Mouse (Mus musculus): ENCODE data around the gene Dok3. TPM values are rescaled to one million over a fixed set of nuclear protein-coding genes. Genes with fewer than 3 reads are reported as not detected.
A peak's percentile ranks its signal among the peaks of the same experiment; 100 is the strongest.

Gene Dok3
- polyA plus RNA-seq, 1 experiment from 2014 or later, result 9.1 TPM

GRCm38 (mm10) chr13:55495702-55496101 is 33.4 kb downstream of the Dok3 start:
- TF ChIP-seq CTCF (IDR thresholded peaks at IDR 0.05), result no peak
- TF ChIP-seq EP300 (IDR thresholded peaks at IDR 0.05), result no peak
- Histone ChIP-seq H3K4me1 (ENCODE audit: insufficient read depth, low read depth, low read length) (peaks cover 2% of the 10 kb centered on the region; the same call in 1 of the 2 replicates), H3K27me3 (replicated peaks; ENCODE audit: insufficient read depth, low read length) (peaks cover 18% of the 10 kb centered on the region; the same call in 1 of the 2 replicates), H3K9me3 (ENCODE audit: low read length) (no peaks in the 10 kb centered on the region), H3K27ac (ENCODE audit: low read length) (no peak overlapping the region), H3K4me3 (ENCODE audit: low read depth, low read length) (no peak overlapping the region), H3K36me3 (ENCODE audit: insufficient read depth, low read length) (0 out of 2 replicates have a peak, but pooled peaks cover 8% of the 10 kb centered on the region), H3K4me2 (replicated peaks; ENCODE audit: low read depth, low read length) (no peak overlapping the region), H3K9ac (replicated peaks; ENCODE audit: low read depth) (no peak overlapping the region)
- WGBS, result 49% methylated on average over 4 of the region's 4 CpGs
- no peak for ATAC-seq
- no peak for DNase-seq (ENCODE audit: low spot score)

DNA sequence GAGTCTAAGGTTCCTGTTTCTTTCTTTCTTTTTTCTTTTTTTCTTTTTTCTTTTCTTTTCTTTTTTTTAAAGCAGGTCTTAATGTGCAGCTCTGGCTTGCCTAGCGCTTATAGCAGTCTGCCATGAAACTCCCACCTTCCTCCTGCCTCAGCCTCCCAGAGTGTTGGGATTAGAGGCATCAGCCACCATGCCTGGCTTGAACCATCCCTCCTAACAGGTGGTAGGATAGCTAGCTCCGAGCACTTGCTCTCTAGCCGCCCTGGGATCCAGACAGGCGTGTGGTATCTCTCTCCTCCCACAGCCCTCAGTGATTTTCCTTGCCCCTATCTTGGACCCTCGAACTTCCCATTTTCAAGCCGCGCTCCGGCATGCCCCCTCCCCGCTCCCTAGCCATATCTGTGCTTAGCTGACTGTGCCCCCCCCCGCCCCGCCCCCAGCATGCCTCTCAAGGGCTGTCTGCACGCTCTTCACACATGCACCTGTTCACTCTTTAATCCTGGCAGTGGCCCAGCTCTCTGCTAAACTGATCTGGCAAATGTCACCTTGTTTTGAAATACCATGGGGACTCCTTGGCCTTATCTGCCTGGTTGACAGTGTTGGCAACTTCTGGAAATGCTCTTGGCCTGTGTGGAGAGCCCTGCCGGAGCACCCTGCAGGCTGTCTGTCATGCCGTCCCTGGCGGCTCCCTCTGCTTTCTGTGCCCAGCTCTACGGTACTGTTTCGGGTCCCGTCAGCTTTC is 34.0 kb downstream of the Dok3 start:
- WGBS, result 16% methylated on average over 16 of the region's 18 CpGs
- Histone ChIP-seq H3K4me3 (ENCODE audit: low read depth, low read length) (no peak overlapping the region), H3K27ac (ENCODE audit: low read length) (no peak overlapping the region), H3K9me3 (ENCODE audit: low read length) (no peaks in the 10 kb centered on the region), H3K36me3 (ENCODE audit: insufficient read depth, low read length) (0 out of 2 replicates have a peak, but pooled peaks cover 8% of the 10 kb centered on the region), H3K4me2 (replicated peaks; ENCODE audit: low read depth, low read length) (no peak overlapping the region), H3K27me3 (replicated peaks; ENCODE audit: insufficient read depth, low read length) (peaks cover 17% of the 10 kb centered on the region; the same call in 1 of the 2 replicates), H3K4me1 (ENCODE audit: insufficient read depth, low read depth, low read length) (peaks cover 2% of the 10 kb centered on the region; the same call in 1 of the 2 replicates), H3K9ac (replicated peaks; ENCODE audit: low read depth) (no peak overlapping the region)
- TF ChIP-seq CTCF (IDR thresholded peaks at IDR 0.05) (no peak), EP300 (IDR thresholded peaks at IDR 0.05) (no peak)
- ATAC-seq (peak; percentile 65), DNase-seq (ENCODE audit: low spot score) (peak; percentile 67)

GRCm38 (mm10) chr13:55494257-55494656 is 34.8 kb downstream of the Dok3 start:
- ATAC-seq (0 out of 2 replicates have a peak, but pooled peaks have one; percentile 21), DNase-seq (ENCODE audit: low spot score) (no peak)
- H3K4me2 ChIP-seq (replicated peaks; ENCODE audit: low read depth, low read length), result no peak overlapping the region
- WGBS, result 12% methylated on average over 2 of the region's 2 CpGs
- no peak overlapping the region for H3K4me3 ChIP-seq (ENCODE audit: low read depth, low read length)
- no peak overlapping the region for H3K9ac ChIP-seq (replicated peaks; ENCODE audit: low read depth)
- no peak overlapping the region for H3K27ac ChIP-seq (ENCODE audit: low read length)
- peaks cover 2% of the 10 kb centered on the region; the same call in 1 of the 2 replicates for H3K4me1 ChIP-seq (ENCODE audit: insufficient read depth, low read depth, low read length)
- peaks cover 12% of the 10 kb centered on the region; the same call in 1 of the 2 replicates for H3K27me3 ChIP-seq (replicated peaks; ENCODE audit: insufficient read depth, low read length)
- 0 out of 2 replicates have a peak, but pooled peaks cover 8% of the 10 kb centered on the region for H3K36me3 ChIP-seq (ENCODE audit: insufficient read depth, low read length)
- peak; percentile 31 for TF ChIP-seq CTCF (IDR thresholded peaks at IDR 0.05)
- TF ChIP-seq EP300 (IDR thresholded peaks at IDR 0.05), result no peak
- no peaks in the 10 kb centered on the region for H3K9me3 ChIP-seq (ENCODE audit: low read length)

DNA sequence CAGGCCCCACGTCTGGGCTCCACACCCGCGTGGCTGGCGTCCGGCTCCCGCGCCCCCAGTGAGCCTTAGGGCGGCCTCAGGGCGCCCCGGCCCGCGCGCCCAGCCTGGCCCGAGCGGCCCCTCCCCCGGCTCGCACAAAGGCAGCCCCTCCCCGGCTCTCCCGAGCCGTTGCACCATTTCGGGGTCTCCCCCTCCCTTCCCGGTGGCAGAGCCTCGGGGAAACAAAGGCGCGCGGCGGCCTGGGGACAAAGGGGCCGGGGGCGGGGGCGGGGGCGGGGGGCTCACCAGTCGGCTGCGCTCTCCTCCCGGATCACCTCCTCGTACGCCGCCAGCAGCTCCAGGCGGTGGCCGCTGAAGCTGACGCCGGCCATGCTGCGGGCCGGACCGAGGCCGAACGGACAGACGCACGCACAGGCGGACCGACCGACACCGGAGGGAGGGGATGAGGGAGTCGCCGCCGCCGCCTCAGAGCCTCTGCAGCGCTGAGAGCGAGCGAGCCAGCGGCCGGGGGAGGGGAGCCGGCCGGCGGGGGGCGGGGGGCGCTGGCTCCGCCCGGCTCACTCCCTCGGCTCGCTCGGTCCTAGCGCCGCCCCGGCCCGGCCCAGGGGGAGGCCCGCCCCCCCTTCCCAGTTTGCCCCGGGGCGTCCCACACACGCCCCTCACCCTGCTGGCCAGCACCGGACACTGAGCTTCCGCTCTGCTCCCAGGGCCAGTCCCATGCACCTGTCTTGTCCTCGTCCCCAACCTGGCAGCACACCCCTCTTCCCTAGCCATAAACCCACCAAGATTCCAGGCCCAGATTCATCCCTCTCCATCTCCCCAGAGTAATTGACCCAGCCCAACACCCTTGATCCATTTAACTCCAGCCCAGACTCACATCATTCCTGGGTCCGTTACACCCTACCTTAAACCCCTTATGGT is 41.3 kb downstream of the Dok3 start, which contains the start of gene Dbn1:
Gene Dbn1, minus strand, starts transcription at position 534 of the 921 bp plus-strand sequence.
- Histone ChIP-seq H3K36me3 (ENCODE audit: insufficient read depth, low read length) (no peaks in the 10 kb centered on the region), H3K4me2 (replicated peaks; ENCODE audit: low read depth, low read length) (peak within 1 kb of the TSS; percentile 92), H3K27ac (ENCODE audit: low read length) (peak within 1 kb of the TSS; percentile 68), H3K4me3 (ENCODE audit: low read depth, low read length) (peak within 1 kb of the TSS; percentile 69), H3K27me3 (replicated peaks; ENCODE audit: insufficient read depth, low read length) (peaks cover 13% of the 10 kb centered on the region), H3K4me1 (ENCODE audit: insufficient read depth, low read depth, low read length) (peaks cover 6% of the 10 kb centered on the region; the same call in 1 of the 2 replicates), H3K9me3 (ENCODE audit: low read length) (no peaks in the 10 kb centered on the region), H3K9ac (replicated peaks; ENCODE audit: low read depth) (peak within 1 kb of the TSS; percentile 74)
- DNase-seq (ENCODE audit: low spot score) (peak; percentile 63), ATAC-seq (peak; percentile 82)
- WGBS, result under 1% methylated on average over 21 of the region's 83 CpGs
- TF ChIP-seq CTCF (IDR thresholded peaks at IDR 0.05), result 0 out of 2 replicates have a peak, but pooled peaks have one; percentile 5
- TF ChIP-seq EP300 (IDR thresholded peaks at IDR 0.05), result no peak

- DNase-seq (ENCODE audit: low spot score), result peak; percentile 29
- peak overlapping the region; percentile 92 for H3K4me2 ChIP-seq (replicated peaks; ENCODE audit: low read depth, low read length)
- H3K36me3 ChIP-seq (ENCODE audit: insufficient read depth, low read length), result no peaks in the 10 kb centered on the region
- H3K4me3 ChIP-seq (ENCODE audit: low read depth, low read length), result peak overlapping the region; percentile 69
- peaks cover 6% of the 10 kb centered on the region; the same call in 1 of the 2 replicates for H3K4me1 ChIP-seq (ENCODE audit: insufficient read depth, low read depth, low read length)
- peak; percentile 25 for ATAC-seq
- H3K27me3 ChIP-seq (replicated peaks; ENCODE audit: insufficient read depth, low read length), result peaks cover 9% of the 10 kb centered on the region
- TF ChIP-seq EP300 (IDR thresholded peaks at IDR 0.05), result no peak
- TF ChIP-seq CTCF (IDR thresholded peaks at IDR 0.05), result no peak
- H3K9ac ChIP-seq (replicated peaks; ENCODE audit: low read depth), result peak overlapping the region; percentile 74
- WGBS, result under 1% methylated on average over 26 of the region's 29 CpGs
- no peaks in the 10 kb centered on the region for H3K9me3 ChIP-seq (ENCODE audit: low read length)
- H3K27ac ChIP-seq (ENCODE audit: low read length), result peak overlapping the region; percentile 68
Observed at GRCm38 (mm10) chr13:55486916-55487577, 42.0 kb downstream of the Dok3 start.

All from lung, postnatal 0 days (tissue).